ENCODE assay signal across 9 mouse cellular contexts in genomic region chr3:94502243-94502642, GRCm38 (mm10). TPM values are rescaled to one million over a fixed set of nuclear protein-coding genes. Genes with fewer than 3 reads are reported as not detected.
A peak's percentile ranks its signal among the peaks of the same experiment; 100 is the strongest.
DNase-seq lines count a peak whose midpoint lies in the region; ATAC-seq and TF ChIP-seq lines count a peak whose summit lies in the region.
"Had no signal": no experiment of that assay in that cellular context is flagged by ENCODE, and none has a peak within 500 bp of the region (broad histone marks: within the 10 kb centered on the region; RNA-seq: fewer than 3 reads in every experiment).

No protein-coding gene starts in this region.

- TF ChIP-seq CTCF in gastrocnemius, adult 2 months (IDR thresholded peaks at IDR 0.05): peak; percentile 81

- no peaks in the 10 kb centered on the region; the same call in 1 of the 2 replicates for H3K36me3 ChIP-seq in forebrain, embryonic 16.5 days (ENCODE audit: control insufficient read depth, insufficient read depth)

- H3K27me3 ChIP-seq in forebrain, embryonic 16.5 days (replicated peaks; ENCODE audit: control insufficient read depth, insufficient read depth, low read length): no peaks in the 10 kb centered on the region

- no peak overlapping the region for H3K27ac ChIP-seq in gastrocnemius, adult 2 months
- no peak overlapping the region for H3K27ac ChIP-seq in forebrain, embryonic 16.5 days (ENCODE audit: low read length)

- no peaks in the 10 kb centered on the region for H3K9me3 ChIP-seq in forebrain, embryonic 16.5 days (ENCODE audit: control insufficient read depth, low read length)

- no peaks in the 10 kb centered on the region for H3K4me1 ChIP-seq in forebrain, embryonic 16.5 days (replicated peaks; ENCODE audit: control insufficient read depth, insufficient read depth, low read length)

- intact Hi-C loops in gastrocnemius, adult 2 months (cut with DNase I): loop anchor here (1.0 to 5.0 kb wide), 2 partner anchors 46 to 135 kb away; no protein-coding TSS in a partner anchor

- 68% methylated on average over 3 of the region's 3 CpGs for whole genome bisulfite sequencing in forebrain, embryonic 16.5 days

- H3K4me3 ChIP-seq in gastrocnemius, adult 2 months: no peak overlapping the region
- H3K4me3 ChIP-seq in forebrain, embryonic 16.5 days (replicated peaks; ENCODE audit: low read length): no peak overlapping the region

- no peak overlapping the region for H3K9ac ChIP-seq in forebrain, embryonic 16.5 days (replicated peaks; ENCODE audit: low read depth, low read length)

- no peak overlapping the region for H3K4me2 ChIP-seq in forebrain, embryonic 16.5 days (ENCODE audit: low read length)

- peak; percentile 35 for DNase-seq in gastrocnemius, adult 2 months
- no peak for DNase-seq in gastrocnemius, postnatal 10 days
- DNase-seq in thymus, postnatal 4 days: peak; percentile 23
- DNase-seq in thymus, postnatal 14 days: no peak
- DNase-seq in ovary, postnatal 36 days (ENCODE audit: low spot score): no peak
- DNase-seq in spleen, adult 12 weeks (ENCODE audit: low spot score): no peak

- ATAC-seq in forebrain, embryonic 16.5 days: peak; percentile 67
- peak; percentile 77 for ATAC-seq in megakaryocyte, adult 5-6 weeks (ENCODE audit: poor library complexity, severe bottlenecking)

RNA-seq across cellular contexts. Expression of gene Riiad1, which starts 22.1 kb away (rescaled TPM):
- total RNA-seq in gastrocnemius, adult 2 months (2021): 10 to 100 TPM; 11.2 to 11.4 TPM
- total RNA-seq in gastrocnemius, postnatal 10 days (2021): 1 to 10 TPM; 5.0 to 7.9 TPM
- 10.6 and 11.7 TPM in 2 replicates for polyA plus RNA-seq in forebrain, embryonic 16.5 days (2015; fragmentation: Nextera tagmentation; extraction: Ambion mirVana)
- 1.1 TPM in 1 of 2 replicates, not detected in the other for total RNA-seq in megakaryocyte, adult 5-6 weeks (2015)
- not detected in 2 replicates for total RNA-seq in megakaryocyte, adult 5-6 weeks (2017)

RNA-seq across cellular contexts. Expression of gene Celf3, which starts 24.1 kb away (rescaled TPM):
- total RNA-seq in gastrocnemius, adult 2 months (2021): not detected
- total RNA-seq in gastrocnemius, postnatal 10 days (2021): under 1 TPM; 0.49 to 0.61 TPM
- polyA plus RNA-seq in forebrain, embryonic 16.5 days (2015; fragmentation: Nextera tagmentation; extraction: Ambion mirVana): 295 and 358 TPM in 2 replicates
- not detected in 2 replicates for total RNA-seq in megakaryocyte, adult 5-6 weeks (2015)
- total RNA-seq in megakaryocyte, adult 5-6 weeks (2017): not detected in 2 replicates
- total RNA-seq: heart, postnatal 14 days had no signal

RNA-seq across cellular contexts. Expression of gene Oaz3, which starts 58.5 kb away (rescaled TPM):
- total RNA-seq in gastrocnemius, adult 2 months (2021): not detected
- total RNA-seq in gastrocnemius, postnatal 10 days (2021): not detected
- 0.56 and 2.2 TPM in 2 replicates for polyA plus RNA-seq in forebrain, embryonic 16.5 days (2015; fragmentation: Nextera tagmentation; extraction: Ambion mirVana)
- total RNA-seq in megakaryocyte, adult 5-6 weeks (2015): not detected in 2 replicates
- total RNA-seq in megakaryocyte, adult 5-6 weeks (2017): not detected in 2 replicates
- total RNA-seq: heart, postnatal 14 days had no signal

RNA-seq across cellular contexts. Expression of gene Mrpl9, which starts 59.1 kb away (rescaled TPM):
- total RNA-seq in gastrocnemius, adult 2 months (2021): 10 to 100 TPM; 29.5 to 37.2 TPM
- total RNA-seq in gastrocnemius, postnatal 10 days (2021): 10 to 100 TPM; 42.3 to 54.0 TPM
- 58.8 and 62.1 TPM in 2 replicates for polyA plus RNA-seq in forebrain, embryonic 16.5 days (2015; fragmentation: Nextera tagmentation; extraction: Ambion mirVana)
- total RNA-seq in megakaryocyte, adult 5-6 weeks (2015): 30.7 and 34.2 TPM in 2 replicates
- total RNA-seq in megakaryocyte, adult 5-6 weeks (2017): 41.8 and 44.3 TPM in 2 replicates

Comparison
In these comparisons a context has a peak if more than half of its experiments do, and no peak if none do; other contexts are left out.
1. DNase-seq: peak in gastrocnemius, adult 2 months (single experiment) and thymus, postnatal 4 days (single experiment); none in gastrocnemius, postnatal 10 days (single experiment), thymus, postnatal 14 days (single experiment), ovary, postnatal 36 days (single experiment) and spleen, adult 12 weeks (single experiment).